Mouse (Mus musculus) CH12.LX (cell line): ENCODE measurements around the gene Tpd52l2.

Experiments
- CTCF ChIP-seq, 2 experiments: IDR thresholded peaks in 1 of 2; conservative IDR thresholded peaks in 1 of 2; 2 replicates each; pipeline ENCODE4 v1.5.1; 2011 to 2012; ENCODE audit warnings: low read depth in 2 of 2, low read length in 2 of 2, improper control_type of control experiment in 1 of 2, inconsistent platforms in 1 of 2, mild to moderate bottlenecking in 1 of 2, moderate library complexity in 1 of 2
- E2F4 ChIP-seq: IDR thresholded peaks from 2 replicates; pipeline ENCODE4 v1.6.1; 2011; ENCODE audit warnings: low read depth, low read length, improper control_type of control experiment; ENCODE audit not compliant: insufficient replicate concordance
- EP300 ChIP-seq: IDR thresholded peaks from 2 replicates; pipeline ENCODE4 v1.6.1; 2011; ENCODE audit warnings: low read length, improper control_type of control experiment
- NRF1 ChIP-seq: IDR thresholded peaks from 2 replicates; pipeline ENCODE4 v1.6.1; 2014; ENCODE audit warnings: low read depth, mild to moderate bottlenecking, inconsistent platforms, low read length, improper control_type of control experiment, moderate library complexity
- PAX5 ChIP-seq: IDR thresholded peaks from 2 replicates; pipeline ENCODE4 v1.6.1; 2012; ENCODE audit warnings: low read length, inconsistent platforms, mixed read lengths
- POLR2A ChIP-seq: IDR thresholded peaks from 2 replicates; pipeline ENCODE4 v1.6.1; 2011; ENCODE audit warnings: low read depth, mild to moderate bottlenecking, improper control_type of control experiment, low read length
- SIN3A ChIP-seq: IDR thresholded peaks from 2 replicates; pipeline ENCODE4 v1.6.1; 2012; ENCODE audit warnings: low read length, improper control_type of control experiment, inconsistent platforms
- TCF12 ChIP-seq: IDR thresholded peaks from 2 replicates; pipeline ENCODE4 v1.6.1; 2014; ENCODE audit warnings: low read depth, mild to moderate bottlenecking, inconsistent platforms, low read length, improper control_type of control experiment
- UBTF ChIP-seq: IDR thresholded peaks from 2 replicates; pipeline ENCODE4 v1.6.1; 2012; ENCODE audit warnings: low read depth, mild to moderate bottlenecking, inconsistent platforms, low read length, improper control_type of control experiment, moderate library complexity
- USF2 ChIP-seq: conservative IDR thresholded peaks from 2 replicates; pipeline ENCODE4 v1.6.1; 2011; ENCODE audit warnings: low read depth, low read length, improper control_type of control experiment
- ZC3H11A ChIP-seq: IDR thresholded peaks from 2 replicates; pipeline ENCODE4 v1.6.1; 2012; ENCODE audit warnings: low read depth, mild to moderate bottlenecking, inconsistent platforms, low read length, improper control_type of control experiment
- ZKSCAN1 ChIP-seq: IDR thresholded peaks from 2 replicates; pipeline ENCODE4 v1.6.1; 2012; ENCODE audit warnings: low read depth, inconsistent platforms, low read length, improper control_type of control experiment, borderline replicate concordance
- ZNF384 ChIP-seq: IDR thresholded peaks from 2 replicates; pipeline ENCODE4 v1.6.1; 2012; ENCODE audit warnings: low read depth, low read length, improper control_type of control experiment, inconsistent platforms

- no peak for TF ChIP-seq EP300
- TF ChIP-seq UBTF = no peak
- TF ChIP-seq USF2 = no peak
- no peak for TF ChIP-seq ZKSCAN1
- no peak for TF ChIP-seq ZC3H11A
- no peak for TF ChIP-seq POLR2A
- TF ChIP-seq CTCF (conservative IDR thresholded peaks at IDR 0.05 in 1 of 2, IDR thresholded peaks at IDR 0.05 in 1 of 2; ENCODE audit: low read depth in 2 of 2, low read length in 2 of 2) = no peak
- no peak for TF ChIP-seq NRF1
- TF ChIP-seq PAX5 = no peak
- no peak for TF ChIP-seq ZNF384
- no peak for TF ChIP-seq SIN3A
- TF ChIP-seq TCF12 = no peak
- no peak for TF ChIP-seq E2F4
Observed at GRCm38 (mm10) chr2:181452181-181452580, 44.8 kb upstream of the Tpd52l2 start.
